Mouse (Mus musculus) MEL (cell line): Measurements from ENCODE around the gene Kank1. TPM values are rescaled to one million over a fixed set of nuclear protein-coding genes. Genes with fewer than 3 reads are reported as not detected.
A peak's percentile ranks its signal among the peaks of the same experiment; 100 is the strongest.

ENCODE experiments used
- DNase-seq: peaks from one replicate; pipeline ENCODE4 v3.0.0; 2011; ENCODE audit warnings: low read depth, low spot score
- H3K27ac ChIP-seq: 2 replicates; pipeline ENCODE4 v1.5.1; 2012; ENCODE audit warnings: low read depth, mild to moderate bottlenecking, control low read depth, low read length, moderate library complexity; ENCODE audit not compliant: control insufficient read depth
- H3K27me3 ChIP-seq, 2 experiments: fragments of 150-350 bp in 1 of 2; sonication (generic) in 1 of 2; 2 replicates each; pipeline ENCODE4 v1.6.1; 2012; ENCODE audit warnings: low read length in 2 of 2, mild to moderate bottlenecking in 2 of 2, improper control_type of control experiment in 1 of 2, moderate library complexity in 1 of 2; ENCODE audit not compliant: insufficient read depth in 2 of 2, control insufficient read depth in 1 of 2
- H3K36me3 ChIP-seq, 2 experiments: 2 replicates each; pipeline ENCODE4 v1.6.1; 2012 to 2014; ENCODE audit warnings: low read length in 2 of 2, improper control_type of control experiment in 1 of 2, inconsistent platforms in 1 of 2, mild to moderate bottlenecking in 1 of 2; ENCODE audit not compliant: insufficient read depth in 2 of 2, control insufficient read depth in 1 of 2
- H3K4me1 ChIP-seq, 2 experiments: fragments of 150-350 bp in 1 of 2; sonication (generic) in 1 of 2; 2 replicates each; pipeline ENCODE4 v1.6.1; 2012; ENCODE audit warnings: low read length in 2 of 2, improper control_type of control experiment in 1 of 2, mild to moderate bottlenecking in 1 of 2; ENCODE audit not compliant: insufficient read depth in 2 of 2, control insufficient read depth in 1 of 2
- H3K4me3 ChIP-seq, 2 experiments: fragments of 150-350 bp in 1 of 2; sonication (generic) in 1 of 2; 2 replicates each; pipeline ENCODE4 v1.5.1; 2012; ENCODE audit warnings: low read depth in 2 of 2, low read length in 2 of 2, mild to moderate bottlenecking in 2 of 2, moderate library complexity in 2 of 2, control low read depth in 1 of 2, improper control_type of control experiment in 1 of 2; ENCODE audit not compliant: control insufficient read depth in 1 of 2, insufficient read depth in 1 of 2
- H3K79me2 ChIP-seq: 2 replicates; pipeline ENCODE4 v1.6.1; 2012; ENCODE audit warnings: mild to moderate bottlenecking, low read length, moderate library complexity; ENCODE audit not compliant: control insufficient read depth, poor library complexity, insufficient read depth
- H3K9ac ChIP-seq: 2 replicates; pipeline ENCODE4 v1.6.1; 2012; ENCODE audit warnings: low read depth, mild to moderate bottlenecking, control low read depth, low read length, moderate library complexity; ENCODE audit not compliant: control insufficient read depth, poor library complexity, severe bottlenecking
- H3K9me3 ChIP-seq: fragments of 150-350 bp; sonication (generic); replicated peaks from 2 replicates; pipeline ENCODE4 v1.6.1; 2012; ENCODE audit warnings: mild to moderate bottlenecking, low read length, improper control_type of control experiment, moderate library complexity; ENCODE audit not compliant: insufficient read depth
- CHD1 ChIP-seq: IDR thresholded peaks from 2 replicates; pipeline ENCODE4 v1.6.1; 2012; ENCODE audit warnings: low read depth, mild to moderate bottlenecking, inconsistent platforms, low read length, improper control_type of control experiment
- CTCF ChIP-seq, 3 experiments: IDR thresholded peaks in 2 of 3; conservative IDR thresholded peaks in 1 of 3; 2 replicates each; pipeline ENCODE4 v1.5.1; 2011 to 2012; ENCODE audit warnings: low read length in 3 of 3, low read depth in 2 of 3, mild to moderate bottlenecking in 2 of 3, improper control_type of control experiment in 1 of 3, inconsistent platforms in 1 of 3, mixed read lengths in 1 of 3, moderate library complexity in 1 of 3; ENCODE audit not compliant: control insufficient read depth in 1 of 3, insufficient read depth in 1 of 3, poor library complexity in 1 of 3, severe bottlenecking in 1 of 3
- ELF1 ChIP-seq: IDR thresholded peaks from 2 replicates; pipeline ENCODE4 v1.6.1; 2014; ENCODE audit warnings: low read depth, mild to moderate bottlenecking, inconsistent platforms, low read length, improper control_type of control experiment, moderate library complexity
- ETS1 ChIP-seq: IDR thresholded peaks from 2 replicates; pipeline ENCODE4 v1.6.1; 2012; ENCODE audit warnings: low read depth, mild to moderate bottlenecking, inconsistent platforms, low read length, improper control_type of control experiment, moderate library complexity
- GABPA ChIP-seq: IDR thresholded peaks from 2 replicates; pipeline ENCODE4 v1.6.1; 2012; ENCODE audit warnings: low read depth, mild to moderate bottlenecking, inconsistent platforms, low read length, improper control_type of control experiment, moderate library complexity
- JUND ChIP-seq: IDR thresholded peaks from 2 replicates; pipeline ENCODE4 v1.6.1; 2011; ENCODE audit warnings: low read depth, mild to moderate bottlenecking, improper control_type of control experiment, low read length
- KAT2A ChIP-seq: conservative IDR thresholded peaks from 2 replicates; pipeline ENCODE4 v1.6.1; 2012; ENCODE audit warnings: low read depth, low read length, improper control_type of control experiment, inconsistent platforms
- MAFK ChIP-seq: IDR thresholded peaks from 2 replicates; pipeline ENCODE4 v1.6.1; 2011; ENCODE audit warnings: low read depth, mild to moderate bottlenecking, low read length, improper control_type of control experiment, borderline replicate concordance
- MAX ChIP-seq: IDR thresholded peaks from 2 replicates; pipeline ENCODE4 v1.6.1; 2011; ENCODE audit warnings: low read length, improper control_type of control experiment
- MEF2A ChIP-seq: IDR thresholded peaks from 2 replicates; pipeline ENCODE4 v1.6.1; 2014; ENCODE audit warnings: low read depth, mild to moderate bottlenecking, inconsistent platforms, low read length, improper control_type of control experiment; ENCODE audit not compliant: poor library complexity, insufficient replicate concordance, severe bottlenecking; ENCODE audit errors: extremely low read depth
- MYB ChIP-seq: IDR thresholded peaks from 2 replicates; pipeline ENCODE4 v1.6.1; 2011; ENCODE audit warnings: mild to moderate bottlenecking, low read depth, low read length, improper control_type of control experiment
- MYC ChIP-seq: IDR thresholded peaks from 2 replicates; pipeline ENCODE4 v1.6.1; 2011; ENCODE audit warnings: low read depth, mild to moderate bottlenecking, low read length, improper control_type of control experiment, moderate library complexity
- NRF1 ChIP-seq: IDR thresholded peaks from 2 replicates; pipeline ENCODE4 v1.6.1; 2014; ENCODE audit warnings: low read depth, mild to moderate bottlenecking, inconsistent platforms, low read length, improper control_type of control experiment, moderate library complexity; ENCODE audit not compliant: poor library complexity, insufficient read depth, severe bottlenecking
- POLR2A ChIP-seq, 2 experiments: IDR thresholded peaks; 2 replicates each; pipeline ENCODE4 v1.6.1; 2011 to 2012; ENCODE audit warnings: low read length in 2 of 2, mild to moderate bottlenecking in 2 of 2, control low read depth in 1 of 2, improper control_type of control experiment in 1 of 2, low read depth in 1 of 2, moderate library complexity in 1 of 2; ENCODE audit not compliant: control insufficient read depth in 1 of 2, insufficient read depth in 1 of 2, poor library complexity in 1 of 2
- POLR2AphosphoS2 ChIP-seq: IDR thresholded peaks from 2 replicates; pipeline ENCODE4 v1.6.1; 2011; ENCODE audit warnings: low read length, improper control_type of control experiment
- POLR2AphosphoS5 ChIP-seq: IDR thresholded peaks from 2 replicates; pipeline ENCODE4 v1.6.1; 2012; ENCODE audit warnings: low read depth, borderline replicate concordance, mild to moderate bottlenecking, inconsistent platforms, low read length, moderate library complexity, mixed read lengths
- RAD21 ChIP-seq: IDR thresholded peaks from 2 replicates; pipeline ENCODE4 v1.6.1; 2011; ENCODE audit warnings: mild to moderate bottlenecking, low read depth, low read length, improper control_type of control experiment
- SIN3A ChIP-seq: IDR thresholded peaks from 2 replicates; pipeline ENCODE4 v1.6.1; 2012; ENCODE audit warnings: low read length, improper control_type of control experiment, inconsistent platforms
- SMC3 ChIP-seq: IDR thresholded peaks from 2 replicates; pipeline ENCODE4 v1.6.1; 2011; ENCODE audit warnings: low read depth, low read length, improper control_type of control experiment
- TBP ChIP-seq: IDR thresholded peaks from 2 replicates; pipeline ENCODE4 v1.8.0; 2011; ENCODE audit warnings: low read depth, low read length, improper control_type of control experiment
- TCF12 ChIP-seq: IDR thresholded peaks from 2 replicates; pipeline ENCODE4 v1.6.1; 2014; ENCODE audit warnings: low read depth, mild to moderate bottlenecking, inconsistent platforms, low read length, improper control_type of control experiment, moderate library complexity
- USF1 ChIP-seq: IDR thresholded peaks from 2 replicates; pipeline ENCODE4 v1.6.1; 2014; ENCODE audit warnings: low read depth, mild to moderate bottlenecking, inconsistent platforms, low read length, improper control_type of control experiment, moderate library complexity
- ZC3H11A ChIP-seq: IDR thresholded peaks from 2 replicates; pipeline ENCODE4 v1.6.1; 2012; ENCODE audit warnings: low read depth, mild to moderate bottlenecking, inconsistent platforms, low read length, improper control_type of control experiment
- ZKSCAN1 ChIP-seq: IDR thresholded peaks from 2 replicates; pipeline ENCODE4 v1.6.1; 2012; ENCODE audit warnings: low read depth, mild to moderate bottlenecking, inconsistent platforms, low read length, improper control_type of control experiment, moderate library complexity
- polyA plus RNA-seq, 2 experiments: library from polyadenylated mRNA; stranded (reverse) in 1 of 2; unstranded in 1 of 2; fragments of >175 nt in 1 of 2; fragments of >200 nt in 1 of 2; gene quantifications; 2 replicates each; pipeline versions ENCODE4 v1.2.1 to v1.2.4; 2012; ENCODE audit warnings: low replicate concordance in 2 of 2, low read depth in 1 of 2; ENCODE audit not compliant: insufficient read length in 2 of 2, insufficient read depth in 1 of 2, missing spikeins in 1 of 2
- total RNA-seq: library from RNA; depleted of rRNA; stranded (reverse); fragments of 300-350 nt; gene quantifications from 2 replicates; pipeline ENCODE4 v1.2.3, GENCODE M21; 2012

Gene Kank1
- total and polyA plus RNA-seq, 3 experiments, result not detected

DNA sequence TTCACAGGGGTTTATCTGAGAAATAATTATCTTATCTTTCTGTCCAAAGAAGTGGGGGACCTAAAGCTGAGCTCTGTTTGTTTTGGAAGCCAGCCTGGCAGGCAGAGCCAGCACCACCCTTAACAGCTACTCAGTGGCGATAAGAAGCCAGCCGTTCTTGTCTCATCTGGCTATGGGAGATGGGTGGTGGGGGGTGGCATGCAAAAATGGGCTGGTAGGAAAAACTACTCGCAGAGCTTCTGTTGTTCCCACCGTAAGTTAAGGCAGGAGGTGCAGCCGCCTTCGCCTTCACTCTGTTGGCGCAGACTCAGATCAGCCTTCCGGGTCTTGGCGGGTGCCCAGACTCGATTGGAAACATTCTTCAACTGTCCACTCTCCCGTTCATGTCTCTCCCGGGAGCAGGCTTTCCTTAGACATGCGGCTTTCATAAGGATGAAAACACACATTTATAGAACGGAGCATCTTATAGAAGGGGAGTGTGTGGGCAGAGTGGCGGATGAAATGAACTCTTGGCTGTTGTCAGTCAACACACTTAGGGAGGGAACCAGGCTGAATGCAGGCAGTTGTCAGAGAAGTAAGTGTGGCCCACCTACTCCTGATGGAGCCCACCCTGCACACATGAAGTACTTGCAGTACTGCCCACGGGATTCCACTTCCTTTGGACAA lies 107.0 kb downstream of the Kank1 start (continued):
- TF ChIP-seq MEF2A (no peak), MYB (peak; percentile 61), ZKSCAN1 (no peak), ZC3H11A (no peak), RAD21 (no peak), ETS1 (peak; percentile 91), NRF1 (peak; percentile 54; the same call in 1 of the 2 replicates), MAFK (peak; percentile 42; the same call in 1 of the 2 replicates), POLR2AphosphoS5 (no peak), TCF12 (peak; percentile 90), MAX (no peak), JUND (no peak), SIN3A (peak; percentile 52), CHD1 (no peak)

DNA sequence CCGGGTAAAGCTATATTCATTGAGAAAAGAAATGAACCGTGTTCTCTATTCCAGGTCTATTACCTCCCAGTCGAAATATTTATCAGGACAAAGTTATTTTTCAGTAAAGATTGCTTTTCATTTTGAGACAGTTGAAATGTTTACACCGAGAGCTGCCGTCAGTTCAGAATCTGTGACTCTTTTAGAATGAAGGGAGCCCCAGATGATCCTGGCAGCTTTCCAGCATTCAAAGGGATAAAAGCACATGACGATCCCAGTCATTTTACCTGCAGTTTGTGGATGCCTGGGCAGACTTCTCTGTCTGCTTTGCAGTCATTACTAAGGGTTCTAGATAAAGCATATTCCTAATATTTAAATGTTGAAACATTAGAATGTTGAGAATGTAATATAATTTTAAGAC lies 107.6 kb downstream of the Kank1 start:
- no peak for TF ChIP-seq POLR2A (IDR thresholded peaks at IDR 0.05; ENCODE audit: control insufficient read depth in 1 of 2, insufficient read depth in 1 of 2, low read depth in 1 of 2, low read length in 2 of 2, poor library complexity in 1 of 2)
- TF ChIP-seq POLR2AphosphoS2, result no peak
- TF ChIP-seq USF1, result no peak
- TF ChIP-seq TCF12, result no peak
- no peak for TF ChIP-seq MYC
- no peak for TF ChIP-seq SIN3A
- TF ChIP-seq ZC3H11A, result no peak
- TF ChIP-seq CTCF (IDR thresholded peaks at IDR 0.05 in 2 of 3, conservative IDR thresholded peaks at IDR 0.05 in 1 of 3; ENCODE audit: control insufficient read depth in 1 of 3, insufficient read depth in 1 of 3, low read depth in 2 of 3, low read length in 3 of 3, poor library complexity in 1 of 3, severe bottlenecking in 1 of 3), result no peak
- TF ChIP-seq ELF1, result no peak
- no peak for TF ChIP-seq GABPA
- no peak for TF ChIP-seq TBP
- TF ChIP-seq KAT2A, result no peak
- TF ChIP-seq MAX, result no peak
- TF ChIP-seq SMC3, result no peak
- Histone ChIP-seq H3K9me3 (no peaks in the 10 kb centered on the region), H3K4me1 (peaks cover 5 to 24% of the 10 kb centered on the region in 2 experiments), H3K36me3 (peaks cover 0 to 19% of the 10 kb centered on the region in 2 experiments; a peak in 2 of 4 replicates), H3K27ac (no peak overlapping the region; the same call in 1 of the 2 replicates), H3K27me3 (no peaks in the 10 kb centered on the region; a peak in 1 of 4 replicates), H3K79me2 (no peaks in the 10 kb centered on the region), H3K9ac (peak overlapping the region; percentile 41), H3K4me3 (peak overlapping the region; percentile 48 to 68)
- DNase-seq, result peak; percentile 49
